Mouse (Mus musculus) kidney, embryonic 16.5 days (tissue): ENCODE measurements around the gene Sap30l. TPM values are rescaled to one million over a fixed set of nuclear protein-coding genes. Genes with fewer than 3 reads are reported as not detected.
"Not testable (repeated sequence)": the region's sequence is repeated elsewhere in the genome, so short reads cannot be mapped to it uniquely, and the experiment has no call there.

Experiments
- ATAC-seq: fragments of 200-750 bp; cut with Nextera tagmentation; 2 replicates; pipeline ENCODE4 v1.8.0; 2017; ENCODE audit warnings: moderate TSS enrichment; ENCODE audit not compliant: low FRiP score, low TSS enrichment
- H3K27ac ChIP-seq: fragments of 300-500 bp; sonication (generic); 2 replicates; pipeline ENCODE4 v1.5.1; 2014; ENCODE audit warnings: low read length
- H3K27me3 ChIP-seq: fragments of 300-500 bp; sonication (generic); 2 replicates; pipeline ENCODE4 v1.6.1; 2014; ENCODE audit warnings: low read length, control low read depth, mixed read lengths; ENCODE audit not compliant: insufficient read depth
- H3K36me3 ChIP-seq: fragments of 300-500 bp; sonication (generic); 2 replicates; pipeline ENCODE4 v1.6.1; 2014; ENCODE audit warnings: low read length, control low read depth, mixed read lengths; ENCODE audit not compliant: insufficient read depth
- H3K4me1 ChIP-seq: fragments of 300-500 bp; sonication (generic); 2 replicates; pipeline ENCODE4 v1.6.1; 2014; ENCODE audit warnings: low read length, control low read depth, mixed read lengths; ENCODE audit not compliant: insufficient read depth
- H3K4me2 ChIP-seq: fragments of 300-500 bp; sonication (generic); replicated peaks from 2 replicates; pipeline ENCODE4 v1.6.1; 2014; ENCODE audit warnings: low read depth, low read length
- H3K4me3 ChIP-seq: fragments of 300-500 bp; sonication (generic); 2 replicates; pipeline ENCODE4 v1.5.1; 2014; ENCODE audit warnings: mild to moderate bottlenecking, low read length
- H3K9ac ChIP-seq: fragments of 300-500 bp; sonication (generic); replicated peaks from 2 replicates; pipeline ENCODE4 v1.6.1; 2014; ENCODE audit warnings: low read length
- H3K9me3 ChIP-seq: fragments of 300-500 bp; sonication (generic); 2 replicates; pipeline ENCODE4 v1.6.1; 2016; ENCODE audit warnings: low read length, control low read depth
- WGBS: fragments of 180-500 bp; shearing (Covaris S2); extraction: QIAGEN DNeasy Blood & Tissue Kit; methylation state at CpG from one replicate; pipeline ENCODE4 v1.1.7; 2014; 5-methylcytosine and 5-hydroxymethylcytosine counted together
- polyA plus RNA-seq: library from polyadenylated mRNA; unstranded; fragments of >200 nt; fragmentation: Nextera tagmentation; extraction: Ambion mirVana; gene quantifications from 2 replicates; pipeline ENCODE4 v1.2.1, GENCODE M21; 2015

The Sap30l gene
- polyA plus RNA-seq, 1 experiment from 2014 or later: 7.1 TPM

- no peaks in the 10 kb centered on the region for H3K36me3 ChIP-seq
- H3K27me3 ChIP-seq: peaks cover 96% of the 10 kb centered on the region
- no peak overlapping the region for H3K4me2 ChIP-seq
- H3K9ac ChIP-seq: no peak overlapping the region
- H3K9me3 ChIP-seq: no peaks in the 10 kb centered on the region
- H3K4me3 ChIP-seq: no peak overlapping the region
- no peak overlapping the region for H3K27ac ChIP-seq
- peaks cover 12% of the 10 kb centered on the region; the same call in 1 of the 2 replicates for H3K4me1 ChIP-seq
- no peak for ATAC-seq
- WGBS: 29% methylated on average over 2 of the region's 2 CpGs
Observed at GRCm38 (mm10) chr11:57835331-57835730, 33.9 kb downstream of the Sap30l start.

- WGBS: 15% methylated on average over 3 of the region's 3 CpGs
- H3K27me3 ChIP-seq: peaks cover 96% of the 10 kb centered on the region
- H3K4me3 ChIP-seq: no peak overlapping the region
- no peak overlapping the region for H3K4me2 ChIP-seq
- no peak overlapping the region for H3K27ac ChIP-seq
- peaks cover 12% of the 10 kb centered on the region; the same call in 1 of the 2 replicates for H3K4me1 ChIP-seq
- no peak for ATAC-seq
- H3K9ac ChIP-seq: no peak overlapping the region
- H3K36me3 ChIP-seq: no peaks in the 10 kb centered on the region
- no peaks in the 10 kb centered on the region for H3K9me3 ChIP-seq
Observed at GRCm38 (mm10) chr11:57835931-57836330, 34.5 kb downstream of the Sap30l start.

DNA sequence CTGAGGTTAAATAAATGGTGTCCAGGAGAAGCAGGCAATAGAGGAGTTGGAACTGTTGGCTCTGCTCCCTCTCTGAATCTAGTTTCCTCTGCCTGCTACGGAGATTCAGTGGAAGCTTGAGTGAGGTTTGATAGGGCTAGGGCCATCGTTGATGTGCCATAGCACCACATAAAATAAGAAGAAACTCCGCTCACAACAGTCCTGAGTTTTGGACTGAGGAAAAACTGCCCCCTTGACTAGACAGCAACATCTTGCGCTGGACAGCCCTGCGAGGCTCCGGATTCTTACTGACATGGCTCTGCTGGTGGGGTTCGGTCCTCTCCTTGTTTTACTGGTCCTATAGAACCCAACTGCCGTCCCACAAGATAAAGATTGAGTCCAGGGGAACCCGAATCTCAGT is 35.0 kb downstream of the Sap30l start:
- Histone ChIP-seq H3K4me1 (peaks cover 12% of the 10 kb centered on the region; the same call in 1 of the 2 replicates), H3K36me3 (no peaks in the 10 kb centered on the region), H3K4me3 (no peak overlapping the region), H3K9ac (no peak overlapping the region), H3K9me3 (no peaks in the 10 kb centered on the region), H3K27me3 (peaks cover 96% of the 10 kb centered on the region), H3K4me2 (no peak overlapping the region), H3K27ac (no peak overlapping the region)
- 7% methylated on average over 9 of the region's 9 CpGs for WGBS
- ATAC-seq: no peak

GRCm38 (mm10) chr11:57836872-57837680 is 35.6 kb downstream of the Sap30l start:
- H3K4me3 ChIP-seq: peak overlapping the region; percentile 2; the same call in 1 of the 2 replicates
- no peak overlapping the region for H3K27ac ChIP-seq
- no peak for ATAC-seq
- H3K4me1 ChIP-seq: peaks cover 12% of the 10 kb centered on the region; the same call in 1 of the 2 replicates
- H3K4me2 ChIP-seq: peak overlapping the region; percentile 8
- no peak overlapping the region for H3K9ac ChIP-seq
- H3K27me3 ChIP-seq: peaks cover 94% of the 10 kb centered on the region
- H3K36me3 ChIP-seq: no peaks in the 10 kb centered on the region
- no peaks in the 10 kb centered on the region for H3K9me3 ChIP-seq
- under 1% methylated on average over 38 of the region's 38 CpGs for WGBS

DNA sequence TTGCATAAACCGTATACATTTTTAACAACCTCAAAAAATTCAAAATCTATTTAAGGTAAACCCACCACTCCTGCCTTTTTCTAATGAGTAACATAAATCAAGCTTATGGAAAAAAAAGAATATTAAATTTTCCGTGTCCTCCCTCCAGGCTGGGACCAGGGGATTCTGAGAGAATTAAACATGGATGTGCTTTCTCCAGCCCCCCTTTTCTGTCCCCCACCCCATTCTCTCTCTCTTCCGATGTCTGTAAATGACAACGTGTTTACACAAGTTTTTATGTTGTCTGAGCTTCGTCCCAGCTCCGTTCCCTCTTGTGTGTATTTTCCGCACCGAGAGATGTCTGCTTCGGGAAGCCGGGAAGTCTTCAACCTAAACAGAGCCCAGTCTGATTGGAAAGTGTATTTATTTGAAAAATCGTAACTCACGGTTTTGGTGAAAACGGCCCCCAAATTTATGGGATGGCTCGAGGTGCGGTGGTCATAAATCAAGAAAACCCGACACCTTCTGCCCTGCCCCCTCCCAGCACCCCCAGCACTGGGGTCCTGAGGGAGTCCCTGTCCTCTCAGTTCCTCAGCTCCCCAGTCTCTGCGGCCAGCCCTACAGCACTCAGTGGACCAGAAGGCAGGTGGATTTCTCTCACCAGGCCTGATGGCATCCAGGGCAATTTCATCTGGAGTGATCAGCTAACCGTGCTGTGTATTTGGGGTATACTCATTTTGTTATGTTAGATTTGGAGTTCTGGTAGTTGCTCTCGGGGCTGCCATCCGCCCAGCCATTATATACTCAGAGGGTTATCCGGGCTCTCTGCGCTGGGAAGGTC is 36.6 kb downstream of the Sap30l start:
- no peak overlapping the region for H3K4me2 ChIP-seq
- H3K4me1 ChIP-seq: peaks cover 12% of the 10 kb centered on the region; the same call in 1 of the 2 replicates
- H3K9ac ChIP-seq: no peak overlapping the region
- peaks cover 94% of the 10 kb centered on the region for H3K27me3 ChIP-seq
- H3K27ac ChIP-seq: no peak overlapping the region
- H3K9me3 ChIP-seq: no peaks in the 10 kb centered on the region
- ATAC-seq: 0 out of 2 replicates have a peak, but pooled peaks have one; percentile 40
- H3K4me3 ChIP-seq: no peak overlapping the region
- WGBS: 6% methylated on average over 22 of the region's 22 CpGs
- no peaks in the 10 kb centered on the region for H3K36me3 ChIP-seq

DNA sequence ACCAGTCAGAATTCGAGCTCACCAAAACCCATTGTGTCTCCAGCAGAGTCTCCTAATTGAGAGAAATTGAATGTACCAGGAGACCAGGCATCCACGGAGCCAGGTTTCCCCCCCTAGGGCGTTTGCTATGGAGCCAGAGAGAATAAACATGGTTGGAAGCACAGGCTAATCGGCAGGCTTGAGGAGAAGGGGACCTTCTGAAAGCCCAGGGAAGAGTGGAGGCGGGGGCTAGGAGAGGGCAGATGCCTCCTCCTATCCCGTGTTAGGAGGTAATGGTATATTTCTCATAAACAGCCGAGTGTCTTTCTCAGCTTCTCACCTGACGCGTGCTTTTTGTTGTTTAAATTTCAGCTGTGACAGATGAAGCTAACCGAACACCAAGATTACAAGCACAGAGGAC is 39.5 kb downstream of the Sap30l start:
- no peaks in the 10 kb centered on the region for H3K36me3 ChIP-seq
- H3K9me3 ChIP-seq: no peaks in the 10 kb centered on the region
- H3K27ac ChIP-seq: no peak overlapping the region
- no peak overlapping the region for H3K4me3 ChIP-seq
- 19% methylated on average over 10 of the region's 10 CpGs for WGBS
- no peak overlapping the region for H3K4me2 ChIP-seq
- ATAC-seq: no peak
- peaks cover 9% of the 10 kb centered on the region; the same call in 1 of the 2 replicates for H3K4me1 ChIP-seq
- peaks cover 71% of the 10 kb centered on the region for H3K27me3 ChIP-seq
- no peak overlapping the region for H3K9ac ChIP-seq

GRCm38 (mm10) chr11:57841391-57841790 is 40.0 kb downstream of the Sap30l start:
- 30% methylated on average over 7 of the region's 7 CpGs for WGBS
- H3K4me1 ChIP-seq: peaks cover 9% of the 10 kb centered on the region; the same call in 1 of the 2 replicates
- no peak overlapping the region for H3K4me2 ChIP-seq
- H3K9ac ChIP-seq: no peak overlapping the region
- ATAC-seq: no peak
- H3K27ac ChIP-seq: no peak overlapping the region
- H3K36me3 ChIP-seq: no peaks in the 10 kb centered on the region
- H3K27me3 ChIP-seq: peaks cover 67% of the 10 kb centered on the region
- no peak overlapping the region for H3K4me3 ChIP-seq
- no peaks in the 10 kb centered on the region for H3K9me3 ChIP-seq

- H3K27ac ChIP-seq, H3K9me3 ChIP-seq, H3K36me3 ChIP-seq, H3K4me3 ChIP-seq, H3K4me2 ChIP-seq, ATAC-seq, H3K4me1 ChIP-seq, H3K9ac ChIP-seq: not testable (repeated sequence)
- 80% methylated on average over 7 of the region's 9 CpGs for WGBS
- peaks cover 27% of the 10 kb centered on the region for H3K27me3 ChIP-seq
Observed at GRCm38 (mm10) chr11:57846421-57847363, 45.3 kb downstream of the Sap30l start.

- ATAC-seq: no peak
- Histone ChIP-seq H3K9ac (no peak overlapping the region), H3K4me1 (no peaks in the 10 kb centered on the region), H3K9me3 (no peaks in the 10 kb centered on the region), H3K4me2 (no peak overlapping the region), H3K27ac (no peak overlapping the region), H3K27me3 (peaks cover 22% of the 10 kb centered on the region), H3K4me3 (no peak overlapping the region), H3K36me3 (no peaks in the 10 kb centered on the region)
- 81% methylated on average over 7 of the region's 7 CpGs for WGBS
Observed at GRCm38 (mm10) chr11:57847396-57847795, 46.0 kb downstream of the Sap30l start.
